Mouse (Mus musculus) kidney, postnatal 10 days (tissue): ENCODE results near the gene Inpp4b.
A peak's percentile ranks its signal among the peaks of the same experiment; 100 is the strongest.

Experiments used
- DNase-seq: peaks from one replicate; pipeline ENCODE4 v3.0.0; 2021; ENCODE audit warnings: mixed read lengths

Gene Inpp4b

DNA sequence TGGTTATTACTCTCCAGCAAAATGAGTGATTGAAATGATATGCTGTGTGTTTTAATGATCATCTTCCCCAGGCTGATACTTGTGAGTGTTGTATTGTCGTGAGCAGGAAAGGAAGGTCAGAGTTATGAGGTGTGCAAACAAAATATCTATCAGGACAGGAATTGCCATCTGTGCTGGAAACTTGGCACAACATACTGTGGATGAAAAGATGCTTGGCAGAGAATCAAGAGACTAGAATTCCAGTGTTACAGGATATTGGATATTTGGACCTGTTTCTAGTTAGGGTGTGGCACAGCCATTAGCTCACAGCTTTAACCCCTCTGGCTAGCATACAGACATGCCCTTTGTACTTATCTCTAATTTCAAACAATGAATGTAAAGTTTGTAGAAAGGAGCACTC lies 507.6 kb downstream of the Inpp4b start:
- DNase-seq: no peak

DNA sequence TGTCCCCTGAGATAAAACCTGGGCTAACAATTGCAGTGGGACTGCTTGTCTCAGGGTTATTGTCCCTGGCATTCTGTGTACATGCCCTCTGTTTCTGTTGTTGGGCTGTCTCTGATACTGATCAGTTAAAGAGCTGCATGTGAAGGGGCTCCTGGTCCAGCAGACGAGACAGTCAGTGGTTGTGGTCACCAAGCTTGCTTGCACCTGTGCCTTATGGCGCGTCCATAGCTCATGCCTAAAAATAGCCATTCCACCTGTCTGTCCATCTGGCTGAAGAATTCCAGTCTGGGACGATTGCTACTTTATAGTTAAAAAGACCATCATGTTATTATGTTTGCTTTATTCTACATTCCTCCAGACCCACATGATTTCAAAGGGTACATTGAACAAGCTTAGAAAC lies 510.8 kb downstream of the Inpp4b start:
- DNase-seq: no peak

DNA sequence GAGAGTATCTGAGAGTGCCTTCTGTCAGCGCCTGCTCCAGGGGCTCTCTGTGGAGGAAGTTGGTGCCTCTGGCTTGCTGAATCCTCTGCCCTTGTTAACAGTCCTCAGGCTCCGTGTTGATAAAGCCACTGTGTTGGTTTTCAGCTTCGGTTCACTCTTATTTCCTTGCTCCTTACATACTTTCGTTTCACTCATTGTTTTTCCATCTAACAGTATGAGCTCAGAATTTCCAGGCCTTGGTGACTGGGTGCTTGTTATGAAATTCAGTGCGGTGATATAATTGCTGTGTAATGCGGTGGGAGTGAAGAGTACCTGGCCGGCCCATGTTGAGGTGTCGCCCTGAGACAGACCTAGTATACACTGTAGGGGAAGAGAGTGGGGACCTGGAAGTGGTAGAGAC lies 512.2 kb downstream of the Inpp4b start:
- no peak for DNase-seq

DNA sequence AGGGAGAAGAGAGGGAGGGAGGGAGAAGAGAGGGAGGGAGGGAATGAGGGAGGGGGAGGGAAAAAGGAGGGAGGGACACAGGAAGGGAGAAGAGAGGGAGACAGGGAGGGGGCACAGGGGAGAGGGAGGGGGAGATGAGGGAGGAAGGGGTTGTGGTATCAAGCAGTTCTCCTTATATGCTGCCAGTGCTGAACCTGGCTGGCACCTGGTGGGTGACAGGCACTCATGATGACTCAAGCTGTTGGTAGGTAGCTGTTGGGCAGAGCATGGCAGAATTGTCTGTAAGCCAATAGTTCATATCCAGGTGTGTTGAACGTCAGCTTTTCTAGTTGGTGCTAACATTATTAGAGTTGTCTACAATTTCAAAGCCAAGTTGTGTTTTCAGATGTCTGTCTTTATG lies 512.7 kb downstream of the Inpp4b start:
- no peak for DNase-seq

DNA sequence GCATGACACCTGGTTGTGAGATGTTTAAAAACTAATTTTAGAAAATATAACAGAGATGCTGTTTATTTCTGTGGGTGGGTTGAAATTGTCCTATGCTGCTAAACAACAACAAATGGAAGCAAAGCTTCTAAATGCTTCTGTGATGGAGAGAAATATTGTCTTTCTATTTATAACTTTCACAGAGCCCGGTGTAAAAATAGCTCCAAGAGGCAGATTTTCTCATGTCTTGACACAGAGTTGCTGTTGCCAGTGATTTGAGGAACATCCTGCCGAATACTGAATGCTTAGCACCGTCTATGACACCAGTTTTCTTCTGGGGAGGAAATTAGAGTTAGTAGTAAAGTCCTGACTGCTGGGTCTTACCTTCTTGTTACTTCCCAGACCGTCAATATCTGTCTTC lies 513.8 kb downstream of the Inpp4b start:
- no peak for DNase-seq

DNA sequence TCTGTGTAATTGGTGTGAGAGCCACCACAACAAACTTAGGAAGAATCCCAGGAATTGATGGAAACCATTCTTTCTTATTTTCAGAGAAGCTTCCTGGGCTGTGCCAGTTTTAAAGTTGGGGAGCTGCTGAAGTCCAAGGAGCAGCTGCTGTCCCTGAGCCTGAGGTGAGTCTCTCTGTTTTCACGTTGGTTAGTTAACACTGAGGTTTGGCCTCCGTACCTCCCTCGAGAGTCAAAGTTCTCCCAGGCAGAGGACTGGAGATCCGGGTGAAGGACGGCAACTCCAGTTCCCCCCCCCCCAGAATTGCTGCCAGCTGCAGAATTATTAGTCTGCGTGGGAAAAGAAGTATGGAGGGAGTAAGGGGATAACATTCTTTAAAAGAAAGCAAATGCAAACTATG lies 514.3 kb downstream of the Inpp4b start:
- peak; percentile 25 for DNase-seq

DNA sequence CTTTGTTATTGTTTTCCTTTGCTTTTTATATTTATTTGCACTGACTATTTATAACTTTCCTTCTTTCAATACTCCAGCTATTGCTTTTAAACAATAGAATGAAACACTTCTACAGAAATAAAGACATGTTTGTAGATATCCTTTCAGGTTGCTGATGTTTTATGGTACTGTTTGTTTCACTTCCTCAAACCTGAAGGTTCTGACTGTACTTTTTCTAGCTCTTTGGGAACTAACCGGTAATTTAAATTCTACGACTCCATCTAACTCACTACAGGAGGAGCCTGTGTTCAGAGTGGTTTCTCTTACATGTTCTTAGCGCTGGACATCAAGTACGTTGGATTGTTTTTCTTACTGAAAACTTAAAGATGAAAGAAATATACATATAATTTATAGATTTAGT lies 516.0 kb downstream of the Inpp4b start:
- DNase-seq: no peak

DNA sequence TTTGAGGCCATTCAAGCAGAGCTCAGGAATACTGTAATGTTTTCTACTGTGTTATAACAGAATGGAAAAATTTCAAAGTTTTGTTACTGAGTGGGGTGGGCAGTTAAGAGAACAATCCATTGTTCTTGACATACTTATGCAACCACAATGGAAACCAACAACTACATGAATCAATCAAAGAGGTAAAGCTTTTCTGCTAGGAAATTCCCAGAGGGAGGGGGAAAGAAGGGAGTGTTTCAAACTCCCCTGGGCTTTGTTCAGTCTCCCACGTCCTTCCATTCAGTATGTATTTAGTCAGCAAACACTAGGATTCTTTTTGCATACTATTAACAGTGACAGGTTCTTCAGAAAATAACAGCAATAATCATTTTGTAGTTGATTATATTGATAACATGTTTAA lies 517.4 kb downstream of the Inpp4b start:
- DNase-seq: no peak

DNA sequence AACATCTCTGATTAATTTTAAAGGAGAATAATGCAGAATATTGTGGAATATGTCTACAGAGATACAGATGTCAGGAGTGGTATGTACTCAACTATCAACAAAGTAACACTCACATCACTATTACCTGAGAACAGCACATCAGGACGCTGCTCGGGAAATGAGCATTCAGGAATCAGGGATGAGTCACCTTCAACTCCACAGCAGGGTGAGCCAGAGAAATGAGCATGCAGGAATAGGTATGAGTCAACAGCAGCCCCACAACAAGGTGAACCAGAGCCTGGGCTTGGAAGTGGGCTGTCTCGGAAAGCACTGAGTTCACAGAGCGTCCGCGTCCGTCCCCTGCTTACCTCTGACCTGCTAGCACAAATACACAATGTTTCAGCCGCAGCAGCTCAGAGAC lies 519.0 kb downstream of the Inpp4b start:
- no peak for DNase-seq

DNA sequence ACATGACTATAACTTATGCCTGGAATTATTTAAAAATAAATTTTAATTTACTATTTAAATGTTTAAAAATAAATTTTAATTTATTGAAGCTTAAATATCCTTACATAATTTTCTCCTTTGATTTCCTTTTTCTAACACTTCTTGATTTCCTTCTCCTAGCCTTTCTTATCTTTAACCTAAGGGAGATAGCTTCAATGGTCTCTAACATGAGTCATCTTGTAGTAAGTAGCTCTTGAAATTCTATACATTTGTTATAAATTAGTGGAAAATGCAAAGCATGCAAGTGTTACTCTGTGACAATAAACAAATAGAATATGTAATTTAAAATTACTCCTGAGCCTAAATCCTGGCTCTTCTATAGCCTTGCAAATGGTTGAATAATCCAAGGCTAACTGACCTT lies 520.4 kb downstream of the Inpp4b start:
- no peak for DNase-seq

DNA sequence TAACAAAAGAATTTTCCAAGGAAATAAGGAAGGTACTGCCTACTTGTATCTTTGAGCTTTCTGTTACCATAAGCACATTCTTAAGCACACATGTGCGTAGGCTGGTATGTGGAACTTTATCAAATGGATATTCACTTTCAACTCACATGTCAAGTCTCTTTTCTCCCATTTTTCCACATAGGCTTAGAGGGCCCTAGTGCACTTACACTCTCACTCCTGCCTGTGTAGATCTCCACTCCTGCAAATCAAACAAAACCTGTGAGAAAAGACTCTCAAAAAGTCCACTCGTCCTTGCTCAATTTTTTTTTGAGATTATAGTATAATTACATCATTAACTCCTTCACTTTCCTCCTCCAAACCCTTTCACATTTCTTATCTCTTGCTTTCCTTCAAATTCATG lies 522.0 kb downstream of the Inpp4b start:
- no peak for DNase-seq

DNA sequence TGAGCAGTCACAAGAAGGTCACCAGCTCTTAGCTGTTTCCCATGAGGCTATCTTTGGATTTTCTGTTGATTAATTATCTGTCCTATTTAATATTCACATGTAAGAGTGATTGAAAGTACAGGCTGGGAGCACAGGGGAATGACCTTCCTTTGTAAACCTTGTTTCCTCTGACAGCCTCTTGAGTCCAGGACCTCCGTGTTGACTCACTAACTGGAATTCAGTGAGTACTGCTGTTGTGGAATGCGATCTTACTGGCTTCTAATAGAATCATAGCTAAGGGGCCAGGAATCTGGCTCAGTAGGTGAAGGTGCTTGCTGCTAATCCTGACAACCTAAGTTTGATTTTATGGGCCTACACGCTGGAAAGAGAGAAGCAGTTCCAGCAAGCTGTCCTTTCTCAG lies 523.3 kb downstream of the Inpp4b start:
- DNase-seq: no peak

DNA sequence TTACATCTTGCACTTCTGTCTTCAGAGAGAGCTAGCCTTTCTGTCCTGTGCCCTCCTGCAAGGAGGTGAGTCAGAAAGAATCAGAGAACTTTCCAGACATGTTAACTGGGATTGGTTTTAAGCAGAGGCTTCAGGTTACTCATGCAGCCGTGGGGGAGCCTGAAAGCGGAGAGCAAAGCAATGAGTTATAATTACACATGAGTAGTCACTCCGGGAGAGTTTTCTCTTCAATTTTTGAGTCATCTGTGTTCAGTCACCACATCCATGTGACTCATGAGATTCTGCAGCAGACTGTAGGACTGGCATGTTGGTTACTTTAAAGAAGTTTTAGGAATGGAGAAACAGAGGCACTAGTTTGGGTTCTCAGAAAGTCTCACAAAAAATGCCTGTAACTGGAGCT lies 524.7 kb downstream of the Inpp4b start:
- no peak for DNase-seq

DNA sequence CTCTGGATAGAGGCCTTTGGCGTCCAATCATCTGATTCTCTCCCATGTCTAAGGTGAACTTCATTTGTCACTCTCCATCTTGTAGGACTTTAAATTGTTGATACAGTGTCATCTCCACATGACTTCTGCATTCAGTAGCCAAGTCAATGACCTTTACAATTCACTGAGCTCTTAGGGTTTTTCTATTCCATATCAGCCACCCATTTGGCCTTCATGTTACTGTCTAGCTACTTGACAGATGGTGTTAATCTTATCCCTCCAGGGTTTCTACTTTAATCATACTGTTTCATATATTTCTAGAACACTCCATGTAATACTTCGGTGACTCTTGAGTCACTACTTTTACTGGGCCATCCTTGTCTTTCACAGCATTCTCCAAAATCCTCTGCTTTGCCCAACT lies 528.1 kb downstream of the Inpp4b start:
- no peak for DNase-seq

DNA sequence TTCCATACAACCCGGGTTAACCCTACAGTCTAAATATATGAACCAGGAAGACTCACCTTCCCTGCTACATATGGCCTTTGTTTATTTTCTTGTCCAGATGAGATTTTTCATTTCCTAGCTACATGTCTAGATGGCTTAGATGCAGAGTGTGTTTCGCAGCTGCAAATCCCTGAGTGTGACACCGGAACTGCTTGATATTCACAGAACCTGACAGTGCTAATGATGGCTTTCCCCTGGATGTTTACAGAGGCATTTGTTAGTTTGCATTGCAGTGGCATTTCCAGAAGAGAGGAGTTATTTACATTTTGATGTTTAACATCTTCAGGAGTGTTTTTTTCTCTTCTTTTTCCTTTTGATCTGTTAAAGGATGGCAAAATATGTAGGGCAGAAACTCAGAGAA lies 537.7 kb downstream of the Inpp4b start:
- no peak for DNase-seq

DNA sequence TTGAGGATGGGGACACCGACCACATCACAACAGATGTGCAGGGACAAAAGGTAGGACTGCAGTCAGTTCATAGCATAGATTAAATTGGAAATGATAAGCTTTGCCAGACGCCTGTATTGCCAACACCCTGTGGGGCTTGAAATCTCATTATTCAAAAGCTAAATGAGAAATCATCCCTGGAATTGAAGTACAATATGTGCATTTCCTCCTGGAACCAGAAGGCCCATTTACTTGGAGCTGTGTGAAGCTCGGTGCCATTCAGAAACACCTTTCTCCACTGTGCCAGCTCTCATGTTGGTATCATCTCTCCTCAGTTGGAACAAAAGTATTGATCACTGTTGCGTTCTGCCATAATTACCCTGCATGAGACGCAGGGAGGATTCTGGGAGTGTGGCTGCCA lies 541.8 kb downstream of the Inpp4b start:
- DNase-seq: no peak

DNA sequence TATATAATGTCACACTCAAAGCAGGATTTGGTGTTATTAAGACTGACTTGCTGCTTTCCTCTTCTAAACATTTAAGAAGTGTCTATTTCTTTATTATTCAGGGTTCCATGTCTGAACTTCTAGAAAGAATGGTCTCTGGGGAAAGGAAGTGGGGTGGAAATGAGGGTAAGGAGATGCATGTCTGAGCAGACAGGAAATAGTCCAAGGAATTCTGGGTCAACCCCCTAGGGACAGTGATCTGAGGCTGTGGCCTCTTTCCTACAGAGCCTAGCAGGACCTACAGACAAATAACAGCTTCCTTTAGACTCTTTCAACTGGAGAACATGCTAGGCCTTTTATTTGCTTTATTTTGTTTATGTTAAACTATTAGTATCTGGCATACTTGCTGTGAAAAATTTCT lies 546.5 kb downstream of the Inpp4b start:
- DNase-seq: peak; percentile 61

DNA sequence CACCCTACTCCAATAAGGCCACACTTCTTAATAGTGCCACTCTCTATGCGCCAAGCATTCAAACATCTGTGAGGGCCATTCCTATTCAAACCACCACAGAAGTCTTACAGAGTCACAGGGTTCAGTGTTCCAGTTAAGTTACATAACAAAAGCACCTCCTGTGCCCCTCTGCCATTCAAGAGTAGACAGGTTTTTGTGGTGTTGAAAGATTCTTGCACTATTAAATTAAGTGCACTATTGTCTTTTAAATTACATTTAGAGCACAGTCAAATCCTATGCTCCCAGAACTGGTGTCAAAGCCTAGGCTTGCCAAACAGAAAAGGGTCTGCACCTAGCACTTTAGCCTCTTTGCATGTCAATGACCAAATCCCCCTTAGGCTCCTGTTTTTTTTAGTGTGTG lies 550.9 kb downstream of the Inpp4b start:
- no peak for DNase-seq

DNA sequence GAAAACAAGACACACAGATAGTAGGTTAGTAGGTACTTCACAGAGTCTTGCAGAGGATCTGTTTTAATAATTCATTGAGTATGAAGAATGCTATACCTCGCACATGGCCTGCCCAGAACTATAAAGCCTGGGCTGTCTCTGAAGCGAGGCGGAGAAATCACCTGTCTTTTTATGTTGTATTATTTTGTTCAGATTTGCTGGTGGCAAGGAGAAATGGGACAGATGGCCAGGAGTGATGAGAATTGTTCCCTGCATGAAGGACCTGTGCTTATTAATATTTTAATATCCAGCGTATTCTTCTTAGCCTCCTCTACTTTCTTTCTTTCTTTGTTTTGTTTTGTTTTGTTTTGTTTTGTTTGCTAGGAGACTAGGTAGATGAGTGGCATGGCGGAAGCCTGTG lies 604.5 kb downstream of the Inpp4b start:
- no peak for DNase-seq

DNA sequence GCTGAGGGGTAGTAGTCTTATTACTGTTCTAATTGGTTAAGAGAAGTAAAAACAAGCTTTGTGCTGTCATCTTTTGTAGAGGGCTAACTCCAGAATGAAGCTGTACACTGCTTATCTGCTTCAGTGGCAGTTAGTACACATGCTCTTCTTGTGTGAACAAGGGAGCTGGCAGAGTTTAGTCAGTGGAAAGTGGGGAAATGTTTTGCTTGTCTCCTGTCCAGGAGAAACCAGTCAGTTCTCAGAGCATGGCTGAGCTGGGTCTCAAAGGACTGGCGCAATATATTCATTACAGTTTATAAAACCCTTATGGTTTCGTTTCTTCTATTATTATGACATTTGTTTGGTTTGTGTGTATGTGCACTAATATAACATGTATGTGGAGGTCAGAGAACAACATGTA lies 610.7 kb downstream of the Inpp4b start:
- no peak for DNase-seq

DNA sequence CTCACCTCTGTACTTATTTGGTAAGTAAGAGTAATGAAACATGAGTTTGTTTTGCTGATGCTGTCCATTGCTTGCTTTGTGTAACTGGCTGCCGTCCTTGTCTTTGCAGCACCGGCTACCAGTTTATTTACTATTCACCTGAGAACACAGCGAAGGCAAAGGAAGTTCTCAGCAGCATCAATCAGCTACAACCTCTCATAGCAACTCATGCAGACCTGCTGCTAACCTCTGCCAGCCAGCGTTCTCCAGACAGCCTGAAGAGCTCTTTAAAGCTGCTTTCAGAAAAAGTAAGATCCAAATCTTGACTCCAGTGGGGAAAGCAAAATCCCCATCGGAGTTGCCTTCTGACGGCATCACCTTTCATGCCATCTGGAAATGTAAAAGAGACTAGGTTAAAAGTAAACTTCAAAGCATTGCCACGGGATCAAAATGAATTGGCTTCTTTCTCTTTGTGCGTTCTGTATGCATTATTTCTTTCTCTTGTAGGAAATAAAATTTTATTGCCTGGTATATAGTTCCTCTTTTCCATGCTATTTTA lies 642.8 kb downstream of the Inpp4b start:
- DNase-seq: no peak

DNA sequence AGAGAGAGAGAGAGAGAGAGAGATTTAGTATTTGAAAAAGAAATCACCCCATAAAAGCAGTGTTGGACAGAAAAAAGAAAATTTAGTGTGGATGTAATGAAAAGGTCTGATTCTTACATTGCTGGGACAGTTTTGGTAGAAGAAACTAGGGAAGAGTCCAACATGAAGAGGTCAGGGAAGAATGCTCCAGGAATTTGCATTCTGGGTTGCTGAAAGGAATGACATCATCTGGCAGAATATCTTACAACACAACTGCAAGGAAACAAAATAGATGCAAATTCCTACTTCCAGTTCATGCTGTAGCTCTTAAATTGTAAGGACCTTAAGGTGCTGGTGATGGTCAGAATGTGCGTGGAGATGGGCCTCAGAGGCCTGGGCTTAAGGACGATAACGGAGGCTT lies 650.6 kb downstream of the Inpp4b start:
- DNase-seq: no peak

DNA sequence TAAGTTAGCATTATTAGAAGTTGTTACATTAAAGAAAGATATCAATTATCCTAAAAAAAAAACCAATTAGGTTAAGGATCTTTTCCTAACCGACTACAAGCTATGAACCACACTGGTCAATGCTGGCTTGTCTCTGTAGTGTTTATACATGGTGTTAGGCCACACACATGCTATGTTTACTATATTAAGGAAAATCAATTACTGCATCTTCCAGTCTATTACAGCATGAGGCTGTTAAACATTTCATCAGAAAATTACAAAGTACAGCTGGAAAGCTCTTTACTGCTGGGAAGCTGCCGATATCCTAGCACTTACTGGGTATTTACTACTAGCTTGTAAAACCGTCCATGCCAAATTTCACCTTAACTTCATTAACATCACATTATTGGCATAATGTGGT lies 653.9 kb downstream of the Inpp4b start:
- no peak for DNase-seq

DNA sequence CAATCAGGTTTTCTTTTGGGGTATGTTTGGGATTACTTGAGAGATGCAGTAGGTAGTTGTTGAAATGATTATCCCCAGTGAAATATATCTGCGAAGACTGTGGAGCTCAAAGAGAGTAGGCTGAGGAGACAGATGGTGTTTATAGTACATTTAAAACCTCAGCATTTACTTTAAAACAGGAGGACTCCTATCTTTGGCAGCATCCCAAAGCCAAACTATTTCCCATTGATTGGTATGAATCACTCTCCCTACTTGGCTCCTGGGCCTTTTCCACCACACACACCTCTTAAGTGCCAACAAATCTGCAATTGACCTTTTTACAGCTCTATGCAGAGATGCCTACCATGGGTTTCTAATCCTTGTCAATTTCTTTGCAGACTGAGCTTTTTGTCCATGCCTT lies 654.5 kb downstream of the Inpp4b start:
- no peak for DNase-seq

DNA sequence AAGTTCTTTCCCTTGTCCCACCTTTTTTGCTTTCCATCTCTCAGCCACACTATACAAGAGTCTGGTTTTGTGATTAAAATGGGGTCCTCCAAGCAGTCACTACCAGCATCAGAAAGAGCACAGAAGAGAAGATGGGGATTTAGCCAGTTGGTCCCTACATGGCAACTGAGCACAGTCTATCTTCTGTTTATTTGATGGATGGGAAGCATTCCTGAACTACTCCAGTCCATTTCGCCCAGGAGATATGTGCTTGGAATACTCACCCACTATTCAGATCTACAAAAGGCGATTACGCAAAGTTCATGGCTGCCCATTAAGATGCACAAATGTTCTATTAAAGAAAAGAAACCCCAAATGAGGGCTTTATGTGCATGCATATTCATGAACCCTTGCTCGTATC lies 661.8 kb downstream of the Inpp4b start:
- DNase-seq: no peak

DNA sequence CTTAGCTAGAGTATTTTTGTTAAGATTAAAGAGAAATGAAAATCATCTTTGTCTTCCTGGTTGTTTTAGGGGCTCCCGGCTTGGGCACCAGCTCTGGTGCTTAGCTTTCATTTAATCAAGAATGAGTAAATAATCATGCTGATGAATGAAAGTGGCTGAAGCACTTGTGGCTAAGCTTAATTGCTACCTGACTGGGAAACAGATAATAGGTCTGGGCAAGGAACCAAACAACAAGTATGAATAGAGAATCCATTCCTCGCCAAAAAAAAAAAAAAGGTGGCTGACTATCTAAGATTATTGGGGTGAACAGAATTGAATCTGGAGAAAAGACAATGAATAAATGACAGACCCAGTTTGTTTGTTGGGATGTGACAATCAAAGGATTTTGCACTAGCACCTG lies 663.1 kb downstream of the Inpp4b start:
- DNase-seq: no peak
